Mouse (Mus musculus) thymus, adult 2 months (tissue): Measurements from ENCODE around the gene Srd5a1.

Experiments
- CTCF ChIP-seq: fragments of 200-500 bp; IDR thresholded peaks from 2 replicates; pipeline ENCODE4 v1.5.1; 2012; ENCODE audit warnings: mild to moderate bottlenecking, control low read depth, low read length, moderate library complexity, borderline replicate concordance; ENCODE audit not compliant: control insufficient read depth, poor library complexity, insufficient read depth; ENCODE audit errors: extremely low read depth
- POLR2A ChIP-seq: fragments of 200-500 bp; IDR thresholded peaks from 2 replicates; pipeline ENCODE4 v1.6.1; 2012; ENCODE audit warnings: mild to moderate bottlenecking, low read length, control low read depth, moderate library complexity; ENCODE audit not compliant: control insufficient read depth, poor library complexity, insufficient read depth; ENCODE audit errors: extremely low read depth

DNA sequence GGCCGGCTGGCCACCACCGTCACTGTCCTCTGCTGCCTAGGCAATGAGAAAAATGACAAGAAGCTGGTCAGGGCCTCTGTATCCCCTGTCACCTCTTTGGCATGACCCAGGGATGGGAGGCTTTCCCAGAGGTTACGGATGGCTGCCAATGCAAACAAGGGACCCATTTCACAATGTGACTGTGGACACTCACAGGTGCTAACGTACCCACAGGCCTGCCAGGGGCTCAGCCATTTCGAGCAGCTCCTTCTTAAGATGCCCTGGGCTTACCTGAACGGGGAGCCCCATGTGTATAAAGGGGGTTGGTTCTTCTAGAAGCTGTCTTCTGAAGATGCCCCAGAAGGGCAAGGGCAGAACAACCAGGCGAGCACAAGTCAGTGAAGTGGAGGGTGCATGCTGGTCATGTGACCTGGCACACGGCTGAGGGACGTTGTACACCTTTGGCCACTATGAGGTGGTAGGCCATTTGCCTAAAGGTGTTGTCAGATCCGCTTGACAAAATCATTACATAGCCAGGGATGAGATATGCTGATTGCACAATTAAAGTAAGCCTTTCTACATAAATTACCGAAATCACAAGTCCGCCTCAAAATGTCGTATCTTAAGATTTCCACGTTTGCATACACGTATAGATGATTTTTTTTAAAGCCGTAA lies 33.9 kb downstream of the Srd5a1 start:
- no peak for TF ChIP-seq POLR2A
- no peak for TF ChIP-seq CTCF
